Mouse (Mus musculus): ENCODE data around the gene Hs2st1.
"Not testable (repeated sequence)": the region's sequence is repeated elsewhere in the genome, so short reads cannot be mapped to it uniquely, and the experiment has no call there.

Hs2st1 gene

DNA sequence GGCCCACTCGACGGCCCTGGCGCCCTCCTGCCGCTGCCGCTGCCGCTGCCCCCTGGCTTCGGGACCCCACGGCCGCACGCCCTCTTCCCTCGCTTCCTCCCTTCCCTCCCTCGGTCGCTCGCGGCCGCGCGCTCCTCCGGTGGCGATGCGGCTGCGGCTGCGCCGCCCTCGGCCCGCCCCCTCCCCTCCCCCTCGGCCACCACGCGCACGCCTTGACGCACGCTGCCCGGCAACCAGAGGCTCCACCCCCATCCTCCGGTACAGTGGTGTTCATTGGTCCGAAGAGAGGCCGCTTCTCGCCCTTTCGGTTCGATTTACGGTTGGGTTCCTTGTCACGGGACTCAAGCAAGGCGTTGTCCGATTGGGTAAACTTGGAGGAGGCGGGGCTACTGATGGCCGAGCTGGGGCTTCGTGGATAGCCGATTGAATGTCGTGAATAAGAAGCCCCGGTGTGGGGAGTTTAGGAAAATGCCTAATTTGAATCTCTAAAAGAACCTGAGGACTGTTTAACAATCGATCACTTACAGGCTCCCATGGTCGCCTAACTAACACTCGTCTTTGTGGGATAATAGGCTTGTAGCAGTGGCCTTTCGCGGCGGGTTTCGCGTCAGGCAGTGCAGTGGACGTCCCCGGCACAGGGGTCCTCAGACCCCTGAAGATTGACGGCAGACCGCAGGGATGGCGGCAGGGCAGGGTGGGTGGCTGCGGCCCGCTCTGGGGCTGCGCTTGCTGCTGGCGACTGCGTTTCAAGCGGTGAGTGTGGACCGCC lies at the start of gene Hs2st1, which contains the start of gene Selenof:
Gene Hs2st1, minus strand, starts transcription at position 135 of the 769 bp plus-strand sequence.
Gene Selenof, plus strand, starts transcription at position 258 of the 769 bp plus-strand sequence.
- peak; percentile 100 for DNase-seq

DNA sequence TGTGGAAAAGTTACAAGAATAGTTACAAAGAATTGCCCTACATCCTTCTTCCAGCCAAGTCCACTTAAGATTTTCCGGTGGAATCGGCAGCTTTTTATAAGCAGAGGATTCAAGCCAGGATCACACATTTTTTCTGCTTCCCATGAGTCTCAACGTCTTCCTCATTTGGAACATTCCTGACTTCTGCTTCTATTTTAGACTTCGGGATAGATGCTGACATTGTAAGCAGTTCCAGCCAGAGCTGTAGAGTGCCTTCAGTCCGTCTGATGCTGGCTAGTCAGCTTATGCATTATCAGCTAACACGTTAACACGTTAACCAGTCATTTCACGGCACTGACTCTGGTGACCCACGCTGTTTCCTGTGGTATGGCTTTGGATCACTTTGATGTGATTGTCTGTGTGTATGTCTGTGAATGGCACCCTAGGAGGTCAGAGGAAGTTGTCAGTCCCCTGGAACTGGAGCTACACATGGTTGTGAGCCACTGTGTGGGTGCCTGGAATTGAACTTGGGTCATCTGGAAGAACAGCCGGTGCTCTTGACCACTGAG lies 47.7 kb upstream of the Hs2st1 start:
- no peak for DNase-seq

DNA sequence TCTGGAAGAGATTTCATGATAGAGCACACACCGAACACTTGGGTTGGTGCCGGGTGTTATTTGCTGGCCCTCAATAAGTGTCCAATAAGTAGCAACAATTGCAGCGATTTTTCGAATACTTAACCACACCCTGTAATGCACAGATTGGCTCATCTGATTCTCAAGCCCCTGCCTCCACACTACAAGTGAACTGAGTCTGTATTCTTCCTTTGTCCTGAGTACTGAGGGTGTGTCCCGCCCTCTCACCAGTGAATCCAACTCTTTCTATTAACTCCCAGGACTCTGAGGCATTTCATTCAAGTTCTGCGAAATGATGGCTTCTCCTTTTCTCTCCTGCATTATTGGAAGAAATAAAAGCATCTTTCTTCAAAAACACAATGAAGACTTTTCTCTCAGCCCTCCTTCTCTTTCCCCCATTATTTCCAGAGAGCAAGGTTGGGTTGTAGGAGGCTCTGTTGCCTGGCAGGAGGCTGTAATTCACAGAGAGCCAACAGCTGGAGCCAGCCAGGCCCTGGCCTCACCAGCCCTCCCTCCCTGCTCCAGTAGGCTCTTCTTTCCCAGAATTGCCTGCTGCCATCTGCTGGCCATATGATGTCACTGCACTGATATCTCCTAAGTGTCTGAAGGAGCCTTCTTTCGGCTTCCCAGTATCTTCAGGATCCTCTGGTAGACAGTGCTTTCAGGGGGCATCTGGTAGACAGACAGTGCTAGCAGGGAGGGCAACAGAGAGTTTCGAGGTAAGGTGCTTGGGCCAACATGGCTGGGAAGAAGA lies 46.9 kb upstream of the Hs2st1 start:
- DNase-seq = peak; percentile 84

DNA sequence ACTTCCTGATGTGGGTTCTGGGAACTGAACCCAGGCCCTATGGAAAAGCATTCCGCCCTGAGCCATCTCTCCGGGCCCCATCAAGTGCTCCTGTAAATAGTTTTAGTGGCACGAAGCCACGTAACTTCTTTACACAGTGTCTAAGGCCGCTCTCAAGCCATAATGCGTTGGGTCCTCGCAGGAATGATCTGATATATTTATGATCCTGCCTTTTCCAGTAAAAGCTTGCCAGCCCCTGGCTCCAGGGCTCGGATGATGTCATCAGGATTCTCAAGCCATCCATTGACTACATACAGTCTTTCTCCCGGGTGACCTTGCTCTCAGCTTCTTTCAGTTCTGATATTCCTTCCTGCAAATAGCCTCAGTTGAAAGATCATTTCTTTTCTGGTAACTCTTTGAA lies 45.5 kb upstream of the Hs2st1 start:
- DNase-seq = no peak

DNA sequence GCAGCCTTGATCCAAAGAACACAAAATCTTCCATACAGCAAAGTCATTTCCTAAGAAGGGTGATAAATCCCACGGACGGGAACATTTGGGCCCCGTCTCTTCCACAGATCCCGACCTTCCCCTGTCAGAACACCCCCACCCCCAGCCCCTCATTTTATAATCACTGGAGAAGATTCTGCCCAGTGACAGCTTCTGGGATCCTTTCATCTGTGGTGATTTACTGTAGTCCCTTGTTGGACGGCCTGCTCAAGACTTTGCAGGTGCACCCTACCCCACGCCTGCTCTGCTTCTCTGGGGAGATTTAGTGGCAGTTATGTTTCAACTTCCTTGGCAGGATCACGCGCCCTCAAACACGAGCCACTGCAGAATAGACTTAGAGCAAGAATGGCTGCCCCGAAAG lies 44.7 kb upstream of the Hs2st1 start:
- DNase-seq = no peak

DNA sequence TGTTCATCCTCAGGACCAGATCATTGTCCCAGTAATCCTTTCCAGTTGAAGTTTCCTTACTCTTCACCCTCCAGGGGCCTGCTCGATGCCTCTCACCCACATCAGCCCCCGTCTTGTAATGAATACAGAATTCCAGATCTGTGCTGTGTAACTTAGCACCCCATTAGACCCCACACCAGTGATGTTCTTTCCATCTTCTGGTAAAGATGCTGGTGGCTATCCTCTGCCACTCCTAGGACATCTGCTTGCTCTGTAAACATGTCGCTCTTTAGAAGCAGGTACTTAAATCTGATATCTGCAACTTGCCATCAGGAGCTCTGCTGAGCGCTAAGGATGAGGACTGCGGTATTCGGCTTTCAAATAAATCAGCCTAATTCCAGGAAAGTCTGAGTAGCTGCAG lies 44.3 kb upstream of the Hs2st1 start:
- no peak for DNase-seq

DNA sequence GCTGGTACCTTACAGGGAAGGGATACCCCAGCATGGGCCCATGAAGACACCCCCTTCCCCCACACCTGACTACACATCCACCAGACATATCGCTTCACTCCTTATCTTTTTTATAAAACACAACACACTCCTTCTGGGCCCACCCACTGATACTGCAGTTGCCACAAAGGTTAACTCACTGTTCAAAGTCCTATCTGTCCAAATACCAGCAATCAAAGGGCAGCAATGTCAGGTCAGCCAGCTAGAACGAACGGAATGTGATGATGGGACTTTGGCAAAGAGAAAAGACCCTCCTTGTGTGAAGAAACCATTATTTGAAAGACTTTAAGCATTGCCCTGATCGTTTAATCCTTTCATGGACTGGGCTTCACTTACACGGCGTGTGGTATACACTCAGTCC lies 42.4 kb upstream of the Hs2st1 start:
- no peak for DNase-seq

DNA sequence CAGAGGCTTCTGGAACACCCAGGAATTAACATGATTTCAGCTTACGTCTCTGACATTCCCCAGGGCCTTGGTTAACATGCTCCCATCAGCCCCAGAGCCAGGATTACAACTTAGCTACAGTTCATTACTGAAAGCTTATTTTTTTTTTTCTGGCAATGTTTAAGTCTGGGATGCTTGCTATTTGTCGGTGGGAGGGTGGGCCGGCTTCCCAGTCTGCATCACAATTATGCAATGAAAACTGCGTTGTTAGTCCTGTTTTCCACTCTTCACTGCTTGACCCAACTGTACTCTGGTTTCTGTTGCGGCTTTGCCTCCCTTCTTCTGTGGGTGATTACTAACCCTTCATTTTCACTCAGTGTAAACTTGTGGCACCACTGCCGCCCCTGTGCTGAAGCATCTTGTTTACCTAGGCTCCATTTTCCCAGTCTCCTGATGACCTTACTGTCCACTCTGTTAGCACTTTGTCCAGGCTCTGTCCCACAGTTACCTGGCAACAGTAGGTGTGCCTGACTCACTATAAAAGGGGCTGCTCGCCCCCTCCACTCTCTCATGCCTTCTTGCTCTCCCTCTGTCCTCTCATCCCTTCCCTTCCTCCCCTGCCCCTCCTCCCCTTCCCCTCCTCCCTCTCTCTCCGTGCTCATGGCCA lies 41.8 kb upstream of the Hs2st1 start:
- DNase-seq = no peak

DNA sequence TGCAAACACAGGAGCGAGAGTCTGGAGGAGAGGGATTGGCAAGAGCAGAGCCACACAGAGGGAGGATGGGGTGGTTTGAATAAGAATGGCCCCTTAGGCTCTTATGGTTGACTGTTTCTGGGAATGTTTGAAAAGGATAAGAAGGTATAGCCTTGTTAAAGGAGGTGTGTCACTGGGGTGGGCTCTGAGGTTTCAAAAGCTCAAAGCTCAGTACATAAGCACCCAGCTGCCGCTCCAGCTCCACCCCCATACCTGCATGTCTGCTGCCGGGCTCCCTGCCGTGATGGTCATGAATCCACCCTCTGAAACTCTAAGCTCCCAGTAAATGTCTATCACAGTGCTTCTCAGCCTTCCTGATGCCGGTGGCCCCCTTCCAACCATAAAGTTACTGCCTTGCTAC lies 40.8 kb upstream of the Hs2st1 start:
- no peak for DNase-seq

DNA sequence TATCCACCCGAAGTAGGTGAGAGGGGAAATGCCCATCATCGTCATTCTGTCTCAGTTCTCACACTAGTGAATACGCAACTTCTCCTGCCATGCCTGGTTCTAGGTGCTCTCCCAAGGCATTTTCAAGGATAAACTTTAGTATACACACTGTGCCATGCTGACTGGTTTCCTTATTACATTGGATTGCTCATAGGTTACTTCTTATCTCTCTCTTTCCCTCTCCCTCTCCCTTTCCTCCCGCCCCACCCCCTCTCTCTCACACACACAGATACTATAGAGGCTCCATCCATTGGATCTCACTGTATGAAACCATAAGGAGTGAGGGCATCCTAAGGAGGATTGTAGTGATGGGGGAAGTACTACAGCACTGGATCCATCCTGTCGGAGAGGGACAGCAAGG lies 38.1 kb upstream of the Hs2st1 start:
- DNase-seq = no peak

DNA sequence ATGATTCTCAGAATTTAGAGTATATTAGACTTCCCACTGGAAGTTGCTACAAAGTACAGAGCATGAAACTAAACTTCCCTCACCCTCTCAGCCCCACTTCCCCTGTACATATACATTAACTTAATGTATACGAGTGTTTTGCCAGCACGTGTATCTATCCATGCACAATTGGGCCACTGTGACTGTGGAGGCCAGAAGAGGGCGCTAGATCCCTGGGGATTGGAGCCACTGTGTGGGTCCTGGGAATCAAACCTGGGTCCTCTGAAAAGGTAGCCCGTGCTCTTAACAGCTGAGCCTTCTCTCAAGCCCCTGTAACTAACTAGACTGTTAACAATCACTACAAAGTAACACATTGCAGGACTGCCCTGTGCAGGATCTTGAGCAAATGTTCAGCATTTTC lies 36.5 kb upstream of the Hs2st1 start:
- no peak for DNase-seq

DNA sequence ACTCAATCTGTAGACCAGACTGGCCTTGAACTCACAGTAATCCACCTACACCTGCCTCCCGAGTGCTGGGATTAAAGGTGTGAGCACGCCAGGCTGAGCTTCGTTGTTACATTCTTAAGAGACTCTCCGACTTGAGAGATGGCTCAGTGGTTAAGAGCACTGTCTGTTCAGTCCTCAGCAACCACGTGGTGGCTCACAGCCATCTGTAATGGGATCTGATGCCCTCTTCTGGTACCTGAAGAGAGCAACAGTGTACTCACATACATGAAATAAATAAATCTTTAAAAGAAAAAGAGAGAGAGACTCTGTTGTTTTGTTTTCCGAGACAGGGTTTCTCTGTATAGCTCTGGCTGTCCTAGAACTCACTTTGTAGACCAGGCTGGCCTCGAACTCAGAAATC lies 35.8 kb upstream of the Hs2st1 start:
- DNase-seq = not testable (repeated sequence)

DNA sequence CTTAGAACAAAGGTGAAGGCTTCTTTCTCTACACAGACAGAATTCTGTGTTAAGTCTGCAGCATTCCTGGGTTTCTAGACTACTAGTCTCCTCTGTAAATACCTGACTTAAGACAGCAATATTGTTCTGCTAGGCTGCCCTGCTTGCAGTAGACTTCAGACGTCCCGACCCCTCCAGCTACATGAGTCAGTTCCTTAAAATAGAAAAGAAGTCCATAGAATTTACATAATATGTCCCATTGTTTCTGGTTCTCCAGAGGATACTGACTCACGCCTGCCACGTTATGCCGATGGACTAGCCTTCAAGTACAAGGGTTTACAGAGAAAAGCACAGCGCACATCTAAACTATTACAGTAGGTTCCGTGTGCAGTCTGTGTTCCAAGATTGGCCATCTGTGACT lies 34.2 kb upstream of the Hs2st1 start:
- DNase-seq = no peak

DNA sequence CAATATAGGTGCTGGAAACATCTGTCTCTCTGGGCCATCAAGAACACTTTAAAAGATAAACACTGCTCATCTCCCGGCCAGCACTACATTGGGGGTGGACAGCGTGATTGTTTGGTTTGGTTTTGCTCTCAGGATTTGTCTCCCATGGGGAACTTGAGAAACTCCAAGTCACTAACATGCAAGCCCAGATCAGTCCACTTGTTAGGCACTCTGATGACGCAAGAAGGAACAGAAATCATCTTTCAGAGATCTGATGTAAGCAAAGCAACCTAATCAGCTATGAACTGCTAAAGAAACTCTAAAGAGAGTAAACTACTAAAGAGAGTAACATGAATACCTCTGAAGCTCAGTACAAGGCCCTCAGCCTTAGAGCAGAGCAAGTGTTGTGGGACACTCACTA lies 33.6 kb upstream of the Hs2st1 start:
- DNase-seq = no peak

DNA sequence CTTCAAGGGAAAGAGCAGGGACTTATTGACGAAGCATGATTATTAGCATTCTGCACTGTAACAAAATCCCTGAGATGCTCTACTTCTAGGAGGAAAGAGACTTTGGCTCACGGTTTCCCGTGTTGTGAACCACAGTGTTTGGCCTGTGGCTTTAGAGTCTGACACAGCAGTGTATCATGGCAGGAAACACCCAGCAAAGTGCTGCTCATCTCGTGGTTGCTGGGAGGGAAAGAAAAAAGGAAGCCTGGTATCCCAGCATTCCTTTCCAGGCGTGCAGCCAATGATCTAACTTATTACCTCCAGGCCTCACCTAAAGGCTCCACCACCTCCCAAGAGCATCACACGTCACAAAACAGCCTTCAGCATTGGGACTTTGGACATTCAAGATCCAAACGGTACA lies 32.8 kb upstream of the Hs2st1 start:
- DNase-seq = no peak

DNA sequence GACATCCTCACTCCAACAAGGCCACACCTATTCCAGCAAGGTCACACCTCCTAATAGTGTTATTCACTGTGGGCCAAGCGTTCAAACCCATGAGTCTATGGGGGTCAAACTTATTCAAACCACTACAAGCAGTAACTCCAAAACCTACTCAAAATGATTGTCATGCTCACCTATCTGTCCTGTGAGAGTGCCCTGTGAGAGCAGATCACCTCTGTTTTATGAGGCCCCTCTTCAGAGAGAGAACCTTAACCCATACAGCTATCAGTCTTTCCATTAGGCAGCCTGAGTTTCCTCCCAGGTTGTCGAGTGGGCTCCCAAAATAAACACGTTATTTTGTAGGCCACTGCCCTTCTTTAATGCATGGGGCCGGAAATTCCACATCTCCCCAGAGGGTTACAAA lies 32.4 kb upstream of the Hs2st1 start:
- no peak for DNase-seq

DNA sequence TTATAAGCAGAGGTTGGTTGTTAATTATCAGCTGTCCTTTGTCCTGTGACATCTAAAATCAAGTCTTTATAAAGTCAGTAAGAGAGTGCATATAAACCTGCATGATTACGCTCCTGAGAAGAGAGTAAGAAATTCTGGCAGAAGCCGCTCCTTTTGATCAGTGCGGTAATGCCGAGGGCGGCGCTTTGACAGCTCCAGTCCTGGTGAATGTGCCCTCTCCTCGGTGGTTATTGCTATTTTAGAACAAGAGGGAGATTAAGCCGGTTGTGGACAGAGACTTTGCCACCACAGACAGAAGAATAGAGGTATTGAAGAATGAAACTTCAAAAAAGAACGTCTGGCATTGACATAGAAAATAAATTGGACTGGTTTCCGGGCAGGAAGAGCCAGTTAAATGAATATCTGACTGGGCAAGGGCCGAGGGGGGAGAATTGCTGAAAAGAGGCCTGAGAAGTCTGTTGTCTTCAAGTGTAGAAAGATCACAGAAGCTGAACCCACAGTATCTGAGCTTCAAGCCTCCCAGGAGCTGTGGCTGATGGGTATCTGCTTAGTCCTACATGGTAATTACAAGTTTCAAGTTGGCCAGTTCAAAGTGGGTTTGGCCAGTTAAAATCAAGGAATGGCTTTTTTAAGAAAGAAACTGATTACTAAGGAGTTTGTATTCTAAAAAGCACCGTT lies 27.9 kb upstream of the Hs2st1 start:
- no peak for DNase-seq

DNA sequence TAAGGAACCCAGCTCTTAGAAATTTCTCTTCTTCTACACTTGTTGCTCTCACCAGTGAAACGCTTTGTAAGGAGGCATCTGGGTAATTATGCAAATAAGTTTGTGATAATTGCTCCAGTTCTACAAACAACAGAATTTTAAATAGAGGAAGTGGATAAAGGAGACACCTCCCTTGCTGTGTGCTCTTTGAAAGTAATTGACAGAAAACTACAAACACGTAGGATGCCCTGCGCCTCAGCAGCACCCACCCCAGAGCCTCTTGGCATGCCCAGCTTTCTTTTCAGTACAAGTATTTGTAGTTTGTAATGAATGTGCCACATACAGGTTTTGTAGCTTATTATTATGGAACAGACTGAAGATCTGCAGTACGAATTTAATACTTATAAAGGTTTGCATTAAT lies 27.1 kb upstream of the Hs2st1 start:
- DNase-seq = no peak

DNA sequence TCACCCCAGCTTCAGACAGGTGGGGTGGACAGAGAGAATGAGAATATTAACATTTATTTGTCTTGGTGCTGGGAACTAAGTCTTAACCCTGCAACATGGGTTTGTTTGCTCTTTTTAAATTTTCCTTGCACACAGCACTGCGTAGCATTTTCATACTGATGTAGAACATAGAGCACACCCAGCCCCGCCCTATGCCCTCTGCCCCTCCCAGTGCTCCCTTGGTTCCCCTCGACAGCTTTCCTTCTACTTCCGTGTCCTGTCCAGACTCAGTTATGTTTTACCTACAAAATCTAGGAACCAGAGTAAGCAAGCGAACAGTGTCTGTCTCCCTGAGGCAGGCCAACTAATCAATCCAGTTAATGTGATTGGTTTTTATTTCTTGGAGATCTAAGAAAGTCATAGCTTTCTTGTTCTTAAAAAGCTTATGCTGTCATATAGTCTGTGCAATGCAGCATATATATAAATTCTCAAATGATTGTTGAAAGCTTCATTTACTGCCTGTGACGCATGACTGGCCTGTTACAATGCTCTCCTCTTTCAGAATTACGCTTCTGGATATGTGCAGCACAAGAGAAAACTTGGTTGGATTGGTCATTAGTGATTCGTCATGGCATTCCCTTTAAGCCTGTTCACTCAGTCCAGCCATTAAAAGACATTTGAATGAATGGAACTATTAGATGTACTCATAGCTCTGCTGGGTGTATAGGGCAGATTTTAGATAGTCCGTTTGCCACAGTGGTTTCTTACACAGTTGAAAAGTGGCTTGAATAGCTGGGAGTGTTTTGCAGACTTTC lies 23.2 kb upstream of the Hs2st1 start:
- no peak for DNase-seq

DNA sequence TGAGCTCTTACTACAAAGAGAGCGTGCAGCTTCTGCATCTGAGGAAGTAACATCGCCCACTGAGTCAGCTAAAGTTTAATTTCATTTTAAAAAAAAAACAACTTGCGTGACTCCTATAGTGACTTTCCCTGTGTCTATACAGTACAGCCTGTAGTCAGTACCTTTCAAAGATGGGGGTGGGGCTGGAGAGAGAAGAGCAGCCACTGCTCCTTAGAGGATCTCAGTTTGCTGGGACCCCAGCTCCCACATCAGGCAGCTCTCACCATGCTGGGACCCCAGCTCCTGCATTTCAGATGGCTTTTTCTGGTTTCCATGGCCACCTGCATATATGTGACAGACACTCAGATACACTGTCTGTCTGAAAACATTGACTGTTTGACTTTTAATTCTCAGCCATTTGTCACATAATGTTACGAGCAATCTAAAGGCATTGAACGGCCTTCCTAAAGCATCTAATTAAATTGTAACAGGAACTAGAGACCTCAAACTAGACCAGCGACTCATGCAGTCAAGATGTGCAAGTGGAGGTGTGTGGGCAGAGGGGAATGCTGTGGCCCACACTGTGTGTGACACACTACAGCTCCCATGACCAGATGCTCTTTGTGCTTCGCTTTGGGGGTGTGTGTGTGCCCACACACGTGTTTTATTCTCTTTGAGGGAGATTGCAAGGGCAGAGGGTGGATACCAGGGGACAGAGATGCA lies 19.4 kb upstream of the Hs2st1 start:
- no peak for DNase-seq

DNA sequence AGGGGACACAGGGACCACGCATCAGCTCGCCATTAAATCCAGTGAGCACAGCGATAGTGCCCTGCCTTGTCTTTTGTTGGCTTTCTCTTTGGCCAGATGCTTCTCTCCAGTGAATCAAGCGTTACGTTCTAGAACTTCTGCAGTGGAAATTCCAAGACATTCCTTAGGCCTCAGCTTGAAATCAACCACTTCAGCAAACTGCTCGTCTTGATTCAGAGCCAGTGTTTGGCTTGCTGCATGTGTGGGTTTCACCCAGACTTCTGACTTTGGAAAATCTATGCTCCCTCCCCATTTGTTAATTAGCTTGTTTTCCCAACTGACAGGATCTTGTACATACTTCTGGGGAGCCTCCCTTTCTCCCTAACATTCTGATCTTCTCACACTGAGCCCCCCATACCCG lies 16.8 kb upstream of the Hs2st1 start:
- DNase-seq = no peak

Measured in cerebellum, adult 9-10 months (tissue).